Mouse (Mus musculus): ENCODE measurements around the gene Them5.

The Them5 gene

GRCm38 (mm10) chr3:94341959-94342422, at the start of gene Them5:
Gene Them5, plus strand, starts transcription at chr3:94342099.
- peak; percentile 19 to 29 for DNase-seq

DNA sequence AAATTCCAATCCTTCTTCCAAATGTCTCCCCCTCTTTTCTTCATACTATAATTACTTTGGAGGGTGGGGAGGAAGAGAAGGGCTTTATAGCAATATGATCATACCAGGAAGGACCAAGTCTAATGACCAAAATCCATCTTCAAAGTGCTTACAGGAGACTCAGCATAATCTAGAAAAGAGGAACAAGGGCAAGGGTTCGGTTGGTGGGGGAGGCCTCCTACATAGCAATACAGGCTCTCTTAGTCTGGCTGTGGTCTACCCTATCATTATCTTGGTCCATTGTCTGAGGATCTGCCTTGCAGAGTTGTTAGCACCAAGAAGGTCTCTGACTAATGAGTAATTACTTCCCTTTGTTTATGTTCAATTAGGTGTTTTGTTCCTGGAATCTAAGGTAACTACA, 36.4 kb upstream of the Them5 start:
- no peak for DNase-seq

DNA sequence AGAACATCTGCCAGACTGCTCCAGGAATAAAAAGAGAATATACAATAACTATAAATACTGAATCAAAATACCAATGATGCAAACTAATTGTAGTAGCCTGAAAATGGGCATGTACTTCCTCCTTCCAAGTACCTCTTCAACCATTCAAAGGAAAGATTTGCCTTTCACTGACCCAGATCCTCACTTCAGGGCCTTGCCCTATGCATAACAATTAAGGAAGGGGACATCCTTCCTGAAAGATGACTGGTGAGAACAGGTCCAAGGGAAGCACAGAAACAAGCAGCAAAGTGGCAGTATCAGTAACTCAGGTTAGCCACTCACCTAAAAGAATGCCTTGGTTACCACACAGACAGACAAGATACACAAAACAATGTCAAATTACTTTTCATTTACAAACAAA, 34.9 kb upstream of the Them5 start:
- no peak for DNase-seq

DNA sequence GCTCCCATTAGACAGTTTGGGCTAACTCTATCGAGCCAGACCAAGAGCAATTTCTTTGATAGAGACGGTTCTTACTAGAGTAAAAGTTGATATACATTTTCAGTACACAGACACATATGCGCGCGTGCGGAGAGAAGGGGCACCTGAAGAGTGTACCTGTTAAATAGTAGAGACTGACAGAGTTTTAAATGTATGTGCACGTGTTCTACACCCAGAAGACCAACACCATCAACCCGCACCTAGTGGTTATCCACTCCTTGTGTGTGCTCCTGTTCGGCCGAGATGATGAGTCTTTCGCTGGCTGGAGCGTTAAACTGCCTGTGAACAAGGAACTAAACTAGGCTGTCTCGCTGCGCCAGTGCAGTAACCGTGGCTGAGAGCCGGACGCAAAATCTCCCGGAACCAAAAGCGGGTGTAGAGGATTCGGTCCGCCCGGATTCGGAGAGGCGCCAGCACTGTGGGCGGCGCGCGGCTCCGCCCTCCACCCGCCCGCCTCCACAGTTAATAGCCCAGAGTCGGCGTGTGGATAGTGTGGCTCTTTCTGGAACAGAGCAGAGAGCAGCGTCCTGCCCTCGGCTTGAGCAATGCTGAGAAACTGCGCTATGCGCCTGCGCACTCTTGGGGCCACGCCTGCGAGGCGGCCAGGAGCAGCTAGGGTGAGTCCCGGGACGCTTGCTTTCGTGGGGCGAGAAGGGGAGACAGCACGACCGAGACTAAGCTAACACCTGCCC, 32.1 kb upstream of the Them5 start, which contains the start of gene Them4:
Gene Them4, plus strand, starts transcription at position 457 of the 731 bp plus-strand sequence.
- peak; percentile 96 to 97 for DNase-seq

DNA sequence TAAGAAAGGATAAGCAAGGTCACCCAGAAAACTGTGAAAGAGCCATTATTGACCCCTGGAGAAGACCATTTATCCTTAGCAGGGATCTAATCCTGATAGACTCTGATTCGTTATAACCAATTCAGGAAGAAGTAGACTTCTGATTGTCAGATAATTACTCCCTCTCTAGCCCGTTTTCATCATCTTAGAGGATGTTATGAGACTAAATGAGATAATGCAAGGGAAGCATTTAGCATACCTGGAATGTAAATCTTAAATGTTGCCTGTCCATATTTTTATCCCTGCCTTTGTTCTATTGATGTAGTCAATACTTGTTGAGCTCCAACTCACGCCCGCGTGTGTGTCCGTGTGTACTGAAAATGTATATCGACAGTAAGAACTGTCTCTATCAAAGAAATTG, 31.4 kb upstream of the Them5 start:
- peak in 1 of 2 experiments; percentile 5 for DNase-seq

DNA sequence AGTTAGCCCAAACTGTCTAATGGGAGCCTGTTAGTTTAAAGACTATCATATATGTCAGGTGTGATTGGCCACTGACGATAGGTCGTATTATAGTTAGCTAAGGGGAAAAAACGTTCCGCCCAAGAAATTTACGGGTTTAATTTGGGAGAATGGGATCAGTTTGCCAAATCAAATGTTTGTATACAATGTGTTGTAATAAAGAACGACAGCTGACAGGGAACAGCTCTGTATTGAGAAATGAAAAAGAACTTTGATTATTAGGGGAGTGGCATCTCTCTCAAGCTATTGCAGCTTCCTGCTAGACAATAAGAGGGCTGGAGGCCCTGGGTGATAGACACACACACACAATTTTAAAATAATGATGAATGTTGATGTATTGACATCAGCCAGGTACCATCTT, 31.0 kb upstream of the Them5 start:
- no peak for DNase-seq

GRCm38 (mm10) chr3:94311376-94311775, 30.5 kb upstream of the Them5 start:
- DNase-seq, result no peak

DNA sequence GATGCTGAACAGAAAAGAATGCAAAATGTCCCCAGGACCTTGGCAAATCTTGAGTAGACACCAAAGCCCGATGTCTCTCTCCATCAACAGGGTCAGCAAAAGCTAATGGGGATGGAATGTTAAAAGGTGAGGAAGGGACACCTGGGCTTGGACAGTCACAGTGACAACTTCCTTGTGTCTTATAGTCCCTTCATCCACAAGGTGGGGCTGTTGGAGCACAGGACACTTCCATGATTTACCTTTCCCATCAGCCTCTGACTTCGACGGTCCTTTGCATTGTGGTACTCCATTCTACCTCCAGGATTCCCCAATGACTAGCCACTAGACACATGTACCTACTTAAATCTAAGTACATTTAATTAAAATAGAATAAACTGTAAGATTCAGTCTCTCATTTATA, 13.2 kb upstream of the Them5 start:
- peak in 1 of 2 experiments; percentile 10 for DNase-seq

DNA sequence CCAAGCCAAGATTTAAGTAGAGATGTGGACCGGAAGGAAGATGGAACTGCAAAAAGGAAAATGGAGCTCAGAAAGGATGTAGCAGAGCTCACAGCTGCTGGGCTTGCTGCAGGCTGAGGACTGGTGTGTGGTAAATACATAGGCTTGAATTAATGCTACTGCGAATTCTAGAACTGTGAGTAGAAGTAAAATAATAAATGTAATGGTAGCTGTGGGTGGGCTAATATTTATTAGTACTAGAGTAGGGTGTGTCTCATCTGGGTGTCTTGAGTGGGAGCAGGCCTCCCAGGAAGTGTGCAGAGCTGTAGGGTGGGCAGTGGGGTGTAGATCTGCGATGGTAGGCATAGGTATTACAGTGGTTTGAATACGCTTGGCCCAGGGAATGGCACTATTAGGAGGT, 7.5 kb upstream of the Them5 start:
- DNase-seq, result no peak

GRCm38 (mm10) chr3:94338522-94338921, 3.4 kb upstream of the Them5 start:
- no peak for DNase-seq

- DNase-seq, result no peak
Measured at GRCm38 (mm10) chr3:94342552-94342951, 653 bp downstream of the Them5 start.

DNA sequence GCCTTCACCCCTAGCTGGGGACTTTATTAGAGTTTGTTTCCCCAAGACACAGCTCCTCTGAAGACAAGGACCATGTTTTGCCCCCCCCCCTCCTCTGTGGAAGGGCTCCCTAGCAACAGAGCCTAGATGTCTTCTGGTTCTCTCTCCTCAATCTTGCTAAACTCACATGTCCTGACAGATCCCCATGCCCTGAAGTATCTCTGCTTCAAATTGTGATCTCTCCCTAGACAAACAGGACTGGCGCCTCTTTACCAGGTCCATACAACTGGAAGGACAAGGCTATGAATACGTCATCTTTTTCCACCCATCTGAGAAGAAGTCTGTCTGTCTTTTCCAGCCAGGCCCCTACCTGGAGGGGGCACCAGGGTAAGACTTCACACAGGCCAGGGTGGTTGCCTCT, 2.3 kb downstream of the Them5 start:
- DNase-seq, result no peak

DNA sequence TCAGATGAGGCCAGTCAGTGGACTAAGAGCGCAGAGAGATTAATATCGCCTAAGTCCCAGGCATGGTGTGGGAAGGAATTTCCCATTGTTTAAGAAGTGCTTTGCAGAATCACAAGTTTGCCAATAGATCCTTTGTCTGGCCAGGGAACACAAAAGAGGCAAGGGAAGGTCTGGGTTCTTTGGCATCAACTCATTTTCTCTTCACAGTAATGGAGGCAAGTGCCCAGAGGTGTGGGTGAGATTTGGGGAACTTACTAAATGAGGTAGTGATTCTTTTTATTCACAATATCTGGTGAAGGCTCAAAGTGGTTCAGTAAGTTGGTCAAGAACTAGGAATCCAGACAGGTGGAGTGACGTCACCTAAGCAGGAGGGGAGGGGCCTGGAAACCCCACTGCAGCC, 3.0 kb downstream of the Them5 start:
- DNase-seq, result no peak

DNA sequence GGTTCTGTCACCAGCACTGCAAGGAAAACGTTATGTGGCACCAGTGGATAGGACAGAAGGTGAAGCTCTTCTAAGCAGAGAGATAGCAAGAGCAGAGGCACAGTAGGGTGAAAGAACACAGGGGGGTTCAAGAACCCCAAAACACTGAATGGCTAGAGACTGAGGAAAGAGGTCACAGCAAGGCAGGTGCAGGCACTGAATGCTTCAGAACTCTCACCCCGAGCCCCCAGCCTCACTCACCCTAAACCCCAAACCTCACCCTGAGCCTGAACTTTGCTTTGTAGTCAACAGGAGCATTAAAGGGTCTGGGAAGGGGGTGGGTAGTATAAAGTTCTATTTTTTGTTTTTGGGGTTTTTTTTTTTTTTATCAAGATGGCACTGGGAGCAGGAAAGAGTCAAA, 6.2 kb downstream of the Them5 start:
- DNase-seq, result no peak

DNA sequence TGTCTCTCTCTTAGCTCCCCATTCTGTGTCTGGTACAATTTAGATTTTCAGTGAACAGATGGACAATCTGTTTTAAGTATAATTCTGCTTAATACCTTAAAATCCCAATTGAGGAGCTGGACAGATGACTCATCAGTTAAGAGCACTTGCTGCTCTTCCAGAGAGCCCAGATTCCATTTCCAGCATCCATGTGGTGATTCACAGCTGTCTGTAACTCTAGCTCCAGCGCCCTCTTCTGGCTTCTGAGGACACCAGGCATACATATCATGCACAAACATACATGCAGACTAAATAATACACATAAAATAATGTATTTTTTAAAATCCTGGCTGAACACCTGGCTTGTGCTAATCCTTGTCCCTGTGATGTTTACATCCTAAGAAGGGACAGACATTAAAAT, 18.9 kb downstream of the Them5 start:
- DNase-seq, result peak; percentile 19 to 34

GRCm38 (mm10) chr3:94362138-94362537, 20.2 kb downstream of the Them5 start, which contains the start of gene C2cd4d:
Gene C2cd4d, plus strand, starts transcription at chr3:94362438.
- DNase-seq, result no peak

DNA sequence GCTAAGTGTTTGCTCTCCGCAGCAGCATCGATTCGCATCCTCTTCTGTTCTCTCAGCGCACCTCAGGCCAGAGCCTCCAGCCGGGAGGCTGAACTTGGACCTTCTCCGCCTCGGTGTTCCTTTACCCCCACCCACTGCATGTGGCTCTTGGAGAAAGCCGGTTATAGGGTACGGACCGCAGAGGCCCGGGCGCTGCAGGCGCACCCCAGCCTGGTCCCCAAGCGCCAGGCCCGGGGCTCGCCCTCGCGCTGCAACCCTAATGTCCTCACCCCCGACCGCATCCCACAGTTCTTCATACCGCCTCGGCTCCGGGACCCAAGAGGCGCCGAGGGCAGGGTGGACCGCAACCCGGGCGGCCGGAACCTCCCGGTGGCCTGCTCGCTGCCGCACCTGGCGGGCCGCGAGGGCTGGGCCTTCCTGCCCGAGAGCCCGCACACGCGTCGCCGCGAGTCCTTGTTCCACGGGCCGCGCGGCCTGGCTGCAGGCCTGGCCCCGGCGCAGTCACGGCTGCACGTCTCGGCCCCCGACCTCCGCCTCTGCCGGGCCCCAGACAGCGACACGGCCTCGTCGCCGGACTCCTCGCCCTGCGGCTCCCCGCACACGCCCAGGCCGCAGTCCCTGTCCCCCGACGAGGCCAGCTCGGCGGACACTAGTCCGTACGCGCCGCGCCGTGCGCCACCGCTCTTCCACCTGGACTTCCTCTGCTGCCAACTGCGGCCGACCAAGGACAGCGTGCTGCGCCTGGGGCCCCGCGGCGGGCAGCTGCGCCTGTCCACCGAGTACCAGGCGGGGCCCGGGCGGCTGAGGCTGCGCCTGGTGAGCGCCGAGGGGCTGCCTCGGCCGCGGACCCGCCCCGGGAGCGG, 21.6 kb downstream of the Them5 start:
- peak; percentile 60 to 79 for DNase-seq

- DNase-seq, result no peak
Measured at GRCm38 (mm10) chr3:94364154-94364526, 22.2 kb downstream of the Them5 start.

DNA sequence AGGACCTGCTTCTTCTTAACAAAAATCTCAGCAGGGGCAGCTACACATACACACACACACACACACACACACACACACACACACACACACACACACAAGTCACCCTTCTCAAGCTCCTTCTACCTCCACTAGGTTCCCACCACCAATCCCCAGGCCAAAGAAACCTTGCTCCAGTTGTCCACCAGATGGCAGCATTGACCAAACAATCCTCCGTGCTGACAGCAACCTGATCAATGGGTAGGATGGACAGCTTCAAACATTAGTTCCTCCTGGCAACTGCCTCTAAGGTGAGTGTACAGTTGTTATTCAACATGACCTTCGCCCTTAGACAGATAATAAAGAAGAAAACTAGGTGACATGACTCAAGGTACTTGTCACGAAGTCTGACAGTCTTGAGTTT, 24.9 kb downstream of the Them5 start:
- DNase-seq, result peak; percentile 79 to 82

DNA sequence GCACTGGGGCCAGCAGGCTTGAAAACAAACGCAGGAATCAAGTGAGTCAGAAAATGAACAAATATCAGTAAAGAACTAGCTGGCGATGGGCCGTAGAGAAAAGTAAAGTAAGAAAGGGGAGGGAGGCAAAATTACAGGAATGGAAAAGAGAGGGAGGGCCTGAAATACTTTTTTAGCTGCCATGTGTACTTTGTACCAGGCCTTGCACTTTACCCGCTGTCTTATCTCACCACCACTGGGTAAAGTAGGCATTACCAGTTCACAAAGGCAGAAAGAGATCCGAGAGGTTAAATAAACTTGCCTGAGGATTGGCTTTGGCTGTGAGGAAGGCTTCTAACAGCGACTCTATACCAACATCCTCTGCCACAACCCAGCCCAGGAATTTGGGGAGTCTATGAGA, 25.6 kb downstream of the Them5 start:
- DNase-seq, result no peak

GRCm38 (mm10) chr3:94368631-94369030, 26.7 kb downstream of the Them5 start:
- no peak for DNase-seq

DNA sequence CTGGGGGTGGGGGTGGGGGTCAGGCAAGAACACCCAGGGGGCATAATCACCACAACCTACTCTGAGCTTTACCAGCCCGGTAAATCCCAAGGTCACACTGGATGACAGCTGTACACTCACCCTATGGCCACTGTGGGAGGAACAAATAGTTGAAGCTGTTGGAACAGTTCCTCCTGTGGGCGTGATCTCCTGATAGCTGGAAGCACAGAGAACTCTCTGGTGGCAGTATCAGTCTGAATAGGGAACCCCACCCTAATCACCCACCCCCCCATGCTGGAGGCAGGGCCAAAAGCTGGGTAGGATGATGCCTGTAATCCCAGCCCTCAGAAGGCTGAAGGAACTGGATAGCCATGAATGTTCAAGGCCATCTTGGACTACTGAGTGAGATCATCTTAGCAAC, 27.8 kb downstream of the Them5 start:
- DNase-seq, result no peak

DNA sequence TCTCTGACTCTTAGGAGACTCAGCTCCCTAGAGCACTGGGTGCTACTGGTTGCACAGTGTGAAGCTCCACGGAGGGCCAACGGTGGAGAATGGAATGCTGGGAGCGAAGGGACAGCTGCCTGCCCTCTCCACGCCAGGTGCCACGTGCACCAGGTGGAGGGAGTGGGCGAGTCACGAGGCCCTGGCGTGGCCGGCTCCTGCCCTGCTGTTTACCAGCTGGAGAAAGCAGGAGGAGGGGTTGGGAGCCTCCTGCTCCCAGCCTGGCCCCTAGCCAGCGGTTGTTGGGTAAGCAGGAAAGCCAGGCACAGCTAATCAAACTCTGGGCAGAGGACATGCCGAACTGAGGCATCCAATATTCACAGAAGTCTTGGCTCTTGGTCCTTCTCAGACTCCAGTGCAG, 29.7 kb downstream of the Them5 start:
- DNase-seq, result peak; percentile 88 to 94

GRCm38 (mm10) chr3:94372038-94372437, 30.1 kb downstream of the Them5 start:
- DNase-seq, result no peak

All from kidney, postnatal 4 days (tissue).